Mouse (Mus musculus) left cerebral cortex, postnatal 25 days (tissue): ENCODE measurements around the gene Supt4a. TPM values are rescaled to one million over a fixed set of nuclear protein-coding genes. Genes with fewer than 3 reads are reported as not detected.

Source experiments
- DNase-seq, 2 experiments: peaks; one replicate each; pipeline ENCODE4 v3.0.0; 2022; ENCODE audit warnings: low spot score in 2 of 2, mixed read lengths in 1 of 2
- intact Hi-C: fragments of 180-260 bp; cut with DNase I; formaldehyde crosslinking; loops from one replicate; pipeline ENCODE4 v1.15.1; 2025
- total RNA-seq, 2 experiments: library from RNA; stranded (reverse); gene quantifications; 2 replicates each; pipeline ENCODE4 v1.2.3; 2021

Gene Supt4a
- total RNA-seq, 2 experiments from 2014 or later: 69.9 to 86.3 TPM

DNA sequence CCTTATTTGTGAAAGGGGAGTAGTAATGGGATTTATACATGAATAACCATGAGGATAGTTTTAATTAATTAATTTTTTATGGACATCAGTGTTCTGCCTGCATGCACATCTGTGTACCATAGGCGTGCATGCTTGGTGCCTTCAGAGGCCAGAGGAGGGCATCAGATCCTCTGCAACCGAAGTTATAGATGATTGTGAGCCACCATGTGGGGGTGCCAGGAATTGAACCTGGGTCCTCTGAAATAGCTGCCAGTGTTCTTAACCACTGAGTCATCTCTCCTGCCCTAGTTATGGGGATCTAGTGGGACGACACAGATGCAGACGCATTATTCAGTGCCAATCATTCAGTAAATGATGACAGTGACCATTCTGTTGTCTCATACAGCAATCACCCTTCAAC, 14.5 kb upstream of the Supt4a start:
- intact Hi-C loops: no loop called here

DNA sequence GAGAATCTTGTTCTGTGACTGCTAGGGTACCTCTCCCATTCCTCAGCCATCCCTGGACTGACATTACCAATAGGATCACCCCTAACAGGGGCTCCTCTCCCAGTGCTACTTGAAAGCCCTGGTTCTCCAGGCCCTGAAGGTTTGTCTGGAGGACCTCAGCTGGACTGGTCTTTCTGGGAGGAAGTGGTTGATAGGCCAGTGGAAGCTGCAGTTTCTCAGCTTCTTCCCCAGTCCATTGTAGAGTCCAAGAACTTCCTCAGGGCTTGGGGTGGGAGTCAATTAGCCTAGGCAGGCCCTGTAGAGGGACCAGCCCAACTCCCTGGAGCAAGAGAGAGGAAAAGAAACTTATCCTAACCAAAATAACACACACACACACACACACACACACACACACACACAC, 11.8 kb upstream of the Supt4a start:
- intact Hi-C loops: no loop called here
- no peak for DNase-seq

More for the DNA sequence above, 14.5 kb upstream of the Supt4a start:
- no peak for DNase-seq

DNA sequence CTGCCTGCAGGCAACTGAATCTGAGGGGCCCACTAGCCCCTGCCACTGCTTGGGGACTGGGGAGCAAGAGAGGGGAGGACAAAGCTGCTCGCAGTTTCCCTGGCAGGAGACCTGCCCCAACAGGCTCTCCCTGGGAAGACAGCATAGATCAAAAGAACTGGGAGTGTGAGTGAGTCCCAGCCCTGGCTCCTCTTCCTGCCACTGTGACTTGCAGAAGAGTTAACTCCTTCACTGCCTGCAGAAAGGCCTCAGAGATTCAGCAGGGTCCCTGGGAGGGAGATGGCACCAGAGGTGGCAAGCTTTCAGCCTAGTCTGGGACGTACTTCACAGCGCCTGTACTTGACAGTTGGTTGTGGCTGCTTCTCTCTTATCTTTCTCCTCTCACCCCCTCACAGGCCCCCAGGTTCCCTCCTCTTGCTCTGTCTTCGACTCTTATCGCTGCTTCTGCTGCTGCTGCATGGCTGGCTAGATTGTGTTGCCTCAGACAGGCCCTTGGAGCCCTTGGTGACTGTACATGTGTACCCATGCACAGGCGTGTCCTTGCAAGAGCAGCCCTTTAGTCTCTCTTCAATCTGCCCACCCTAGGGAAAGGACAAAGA, 11.3 kb upstream of the Supt4a start:
- no peak for DNase-seq
- intact Hi-C loops: no loop called here

DNA sequence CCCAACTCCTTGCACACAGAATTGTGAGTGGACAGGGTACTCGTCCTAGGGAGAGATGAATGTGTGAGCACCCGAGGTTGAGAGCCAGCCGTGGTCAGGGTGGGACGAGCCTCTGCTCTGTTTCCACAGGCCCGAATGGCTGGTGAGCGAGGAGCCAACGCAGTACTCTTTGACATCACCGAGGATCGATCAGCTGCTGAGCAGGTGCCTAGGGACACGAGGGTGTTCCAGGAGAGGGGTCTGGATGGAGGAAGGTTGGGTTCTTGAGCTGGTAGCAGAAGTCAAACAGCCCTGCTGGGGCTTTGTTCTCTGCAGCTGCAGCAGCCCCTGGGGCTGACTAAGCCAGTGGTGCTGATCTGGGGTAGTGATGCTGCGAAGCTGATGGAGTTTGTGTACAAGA, 10.3 kb upstream of the Supt4a start:
- intact Hi-C loops: no loop called here
- no peak for DNase-seq

DNA sequence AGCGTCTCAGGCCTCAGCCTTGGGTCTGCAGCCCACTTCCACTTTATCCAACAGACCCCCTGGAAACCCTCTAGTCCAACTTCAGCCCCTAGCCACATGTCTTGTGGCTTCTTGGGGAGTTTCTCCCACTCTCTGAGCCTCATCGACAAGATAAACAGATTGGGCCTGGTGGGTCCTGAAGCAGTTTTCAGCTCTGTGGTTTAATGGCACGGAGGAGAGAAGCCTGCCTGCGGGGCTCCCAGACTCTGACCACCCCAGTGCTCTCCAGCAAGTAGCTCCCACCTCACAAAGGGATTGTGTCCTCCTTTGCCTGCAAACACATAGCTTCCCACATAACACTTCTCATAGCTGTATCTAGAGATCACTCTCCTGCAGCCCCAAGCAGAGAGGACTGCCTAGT, 9.9 kb upstream of the Supt4a start:
- intact Hi-C loops: no loop called here
- DNase-seq: no peak

DNA sequence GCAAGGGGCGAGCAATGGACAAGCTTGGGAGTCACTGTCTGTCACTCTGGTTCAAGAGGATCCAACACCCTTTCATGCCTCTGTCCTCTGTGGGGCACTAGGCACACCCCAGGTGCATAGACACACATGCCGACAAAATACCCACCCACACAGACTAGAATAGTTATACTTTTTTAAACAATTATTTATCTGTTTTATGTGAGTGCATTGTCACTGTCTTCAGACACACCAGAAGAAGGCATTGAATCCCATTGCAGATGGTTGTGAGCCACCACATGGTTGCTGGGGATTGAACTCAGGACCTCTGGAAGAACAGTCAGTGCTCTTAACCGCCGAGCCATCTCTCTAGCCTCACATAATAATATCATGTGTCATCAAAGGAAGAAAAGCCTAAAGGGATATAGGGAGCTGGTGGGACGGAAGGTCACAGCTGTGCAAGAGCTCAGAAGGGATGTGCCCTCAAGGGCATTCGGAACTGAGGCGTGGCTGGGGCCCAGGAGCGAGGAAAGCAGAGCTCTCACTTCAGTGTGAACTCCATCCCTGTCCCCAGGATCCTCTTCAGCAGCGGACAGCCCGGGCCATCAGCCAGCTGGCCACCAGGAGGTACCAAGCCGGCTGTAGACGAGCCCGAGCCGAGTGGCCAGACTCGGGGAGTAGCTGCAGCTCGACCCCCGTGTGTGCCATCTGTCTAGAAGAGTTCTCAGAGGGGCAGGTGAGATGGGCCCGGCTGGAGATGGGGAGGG, 8.3 kb upstream of the Supt4a start:
- intact Hi-C loops: no loop called here
- no peak for DNase-seq

DNA sequence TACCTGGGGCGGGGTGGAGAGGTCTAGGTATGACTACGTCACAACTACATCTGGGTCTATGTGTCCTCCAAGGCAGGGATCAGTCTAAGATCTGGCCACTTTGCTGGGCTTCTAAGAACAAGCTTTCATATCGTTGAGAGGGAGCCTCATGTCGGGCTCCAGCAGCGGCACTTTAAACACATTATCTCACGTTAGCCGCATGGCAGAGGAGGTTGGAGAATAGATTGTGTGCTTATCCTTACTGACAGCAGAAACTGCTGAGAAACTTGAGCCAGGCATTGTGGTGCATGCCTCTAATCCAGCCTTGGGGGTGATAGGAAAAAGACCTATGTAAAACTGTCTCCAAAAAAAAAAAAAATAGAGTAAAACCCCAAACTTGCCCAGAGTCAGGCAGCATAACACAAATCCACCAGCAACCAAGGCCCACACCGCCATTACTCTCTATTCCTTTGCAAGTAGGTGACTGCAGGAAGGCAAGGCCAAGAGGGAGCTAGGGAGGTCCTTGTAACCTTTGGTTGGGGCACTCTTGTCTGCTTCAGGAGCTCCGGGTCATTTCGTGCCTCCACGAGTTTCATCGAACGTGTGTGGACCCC, 7.7 kb upstream of the Supt4a start:
- no peak for DNase-seq
- intact Hi-C loops: no loop called here

DNA sequence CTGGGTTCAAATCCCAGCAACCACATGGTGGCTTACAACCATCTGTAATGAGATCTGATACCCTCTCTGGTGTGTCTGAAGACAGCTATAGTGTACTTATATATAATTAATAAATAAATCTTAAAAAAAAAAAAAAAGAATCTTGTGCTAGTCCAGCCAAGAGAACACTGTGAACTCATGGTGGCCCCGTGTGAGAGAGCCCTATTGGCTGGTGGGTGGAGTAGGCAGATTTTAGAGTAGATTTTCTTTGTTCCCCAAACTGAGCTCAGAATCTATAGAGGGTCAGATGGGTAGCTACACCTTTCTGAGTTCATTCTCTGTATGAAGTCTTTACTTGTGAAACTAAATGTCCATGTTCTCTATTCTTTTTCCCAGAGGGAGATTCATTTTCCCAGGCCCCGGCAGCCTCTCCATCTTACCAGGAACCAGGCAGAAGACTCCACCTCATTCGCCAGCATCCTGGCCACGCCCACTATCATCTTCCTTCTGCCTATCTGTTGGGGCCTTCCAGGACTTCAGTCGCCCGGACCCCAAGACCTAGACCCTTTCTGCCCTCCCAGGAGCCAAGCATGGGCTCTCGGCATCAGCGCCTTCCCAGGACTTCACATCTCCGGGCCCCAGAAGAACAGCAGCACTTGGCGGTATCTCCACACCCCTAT, 6.6 kb upstream of the Supt4a start:
- intact Hi-C loops: no loop called here

DNA sequence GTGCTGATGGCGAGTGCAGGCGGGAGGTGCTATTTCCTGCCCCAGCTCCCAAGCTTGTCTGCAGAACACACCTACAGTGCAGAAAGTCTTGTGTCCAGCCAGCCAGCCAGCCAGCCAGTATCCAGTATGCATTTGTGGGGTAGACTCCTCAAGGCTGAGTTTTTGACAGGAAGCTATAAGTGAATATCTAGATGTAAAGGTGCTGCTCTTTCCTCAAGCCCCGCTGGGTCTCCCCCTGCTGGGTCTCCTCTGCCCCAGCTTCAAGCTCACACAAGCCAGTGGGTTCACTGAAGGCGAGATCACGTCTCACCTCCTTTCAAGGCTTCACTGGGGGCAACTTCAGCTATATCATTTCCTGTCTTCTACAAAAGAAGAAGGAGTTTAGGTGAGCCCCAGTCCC, 3.0 kb upstream of the Supt4a start:
- no peak for DNase-seq
- intact Hi-C loops: no loop called here

More for the DNA sequence above, 6.6 kb upstream of the Supt4a start:
- DNase-seq: no peak

DNA sequence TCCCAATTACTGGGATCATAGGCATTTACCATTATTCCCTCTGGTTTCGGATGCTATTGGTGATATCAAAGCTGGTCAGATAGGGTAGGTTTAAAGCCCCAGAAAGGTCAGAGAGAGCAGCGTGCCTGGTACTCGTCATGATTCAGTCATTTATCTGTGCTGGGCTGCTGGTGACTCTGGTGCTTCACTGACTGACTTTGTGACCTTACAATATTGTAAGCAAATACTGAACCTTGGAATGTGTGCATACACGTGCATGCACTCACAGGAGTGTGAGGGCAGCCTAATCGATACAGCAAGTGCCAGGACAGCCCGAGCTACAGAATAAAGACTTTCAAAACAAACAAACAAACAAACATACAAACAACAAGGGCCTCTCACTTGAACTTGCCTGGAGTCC, 1.7 kb upstream of the Supt4a start:
- intact Hi-C loops: loop anchor here (2.0 kb wide), 1 partner anchor 27 kb away; no protein-coding TSS in a partner anchor
- DNase-seq: no peak

DNA sequence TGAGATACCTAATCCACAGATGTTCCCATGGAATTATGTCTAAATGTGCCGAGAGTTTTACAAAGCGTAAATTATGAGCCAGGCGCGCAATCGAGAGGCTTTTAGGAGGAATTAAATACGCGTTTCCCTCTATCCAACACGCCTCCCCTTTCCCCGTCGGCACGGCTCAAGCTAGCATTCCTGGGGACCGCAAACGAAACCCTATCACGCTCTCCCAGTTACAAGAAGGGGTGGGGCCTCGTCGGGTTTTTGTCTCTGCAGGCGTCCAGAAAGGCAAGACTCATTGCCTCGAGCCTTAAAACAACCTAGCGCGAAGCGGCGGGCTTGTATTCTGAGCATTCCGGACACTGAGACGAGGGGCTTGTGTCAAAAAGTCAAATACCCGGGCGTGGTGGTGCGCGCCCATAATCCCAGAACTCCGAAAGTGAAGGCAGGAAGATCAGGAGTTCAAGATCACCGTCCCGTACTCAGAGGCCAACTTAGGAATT, 661 bp upstream of the Supt4a start:
- DNase-seq: peak in 1 of 2 experiments; percentile 48
- intact Hi-C loops: loop anchor here (1.0 to 2.0 kb wide), 2 partner anchors 26 to 74 kb away; partner anchors contain the start of gene Rnf43

DNA sequence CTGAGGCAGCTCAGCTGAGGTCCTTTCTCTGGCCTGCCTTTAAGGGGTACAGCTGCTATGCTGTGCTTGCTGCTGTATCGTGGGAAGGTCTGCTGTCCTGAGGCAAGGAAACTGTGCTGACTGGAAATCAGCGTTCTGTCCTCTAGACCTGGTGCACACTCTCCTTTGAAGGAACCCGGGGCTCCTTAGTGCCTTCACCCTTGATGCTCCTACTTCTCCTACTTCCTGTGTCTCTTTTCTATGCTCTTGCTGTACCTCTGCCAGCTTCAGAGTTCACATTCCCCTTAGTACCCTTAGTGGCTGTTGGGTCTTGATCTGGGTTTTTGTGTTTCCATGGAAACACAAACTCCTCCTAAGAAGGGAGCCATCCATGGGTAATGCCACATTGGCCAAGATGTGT, 6.3 kb downstream of the Supt4a start:
- no peak for DNase-seq
- intact Hi-C loops: no loop called here

DNA sequence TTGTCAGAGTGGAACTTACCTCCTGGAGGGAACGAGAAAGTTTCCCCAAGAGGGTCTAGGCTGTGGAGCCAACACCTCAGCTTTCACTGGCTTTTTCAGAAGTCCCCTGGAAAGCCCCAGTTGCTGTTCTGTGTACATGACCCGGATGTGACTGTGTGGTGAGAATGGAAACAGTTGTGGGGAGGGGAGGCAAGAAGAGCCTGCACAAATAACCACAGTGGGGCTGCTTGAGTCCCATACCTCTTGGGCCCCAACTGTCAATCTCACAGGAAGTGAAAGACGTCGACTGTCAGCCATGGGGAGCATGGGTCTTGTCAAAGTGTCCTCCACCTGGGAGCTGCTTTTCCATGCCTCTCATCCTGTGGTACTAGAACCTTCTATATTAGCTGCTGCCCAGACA, 7.6 kb downstream of the Supt4a start:
- no peak for DNase-seq
- intact Hi-C loops: no loop called here

DNA sequence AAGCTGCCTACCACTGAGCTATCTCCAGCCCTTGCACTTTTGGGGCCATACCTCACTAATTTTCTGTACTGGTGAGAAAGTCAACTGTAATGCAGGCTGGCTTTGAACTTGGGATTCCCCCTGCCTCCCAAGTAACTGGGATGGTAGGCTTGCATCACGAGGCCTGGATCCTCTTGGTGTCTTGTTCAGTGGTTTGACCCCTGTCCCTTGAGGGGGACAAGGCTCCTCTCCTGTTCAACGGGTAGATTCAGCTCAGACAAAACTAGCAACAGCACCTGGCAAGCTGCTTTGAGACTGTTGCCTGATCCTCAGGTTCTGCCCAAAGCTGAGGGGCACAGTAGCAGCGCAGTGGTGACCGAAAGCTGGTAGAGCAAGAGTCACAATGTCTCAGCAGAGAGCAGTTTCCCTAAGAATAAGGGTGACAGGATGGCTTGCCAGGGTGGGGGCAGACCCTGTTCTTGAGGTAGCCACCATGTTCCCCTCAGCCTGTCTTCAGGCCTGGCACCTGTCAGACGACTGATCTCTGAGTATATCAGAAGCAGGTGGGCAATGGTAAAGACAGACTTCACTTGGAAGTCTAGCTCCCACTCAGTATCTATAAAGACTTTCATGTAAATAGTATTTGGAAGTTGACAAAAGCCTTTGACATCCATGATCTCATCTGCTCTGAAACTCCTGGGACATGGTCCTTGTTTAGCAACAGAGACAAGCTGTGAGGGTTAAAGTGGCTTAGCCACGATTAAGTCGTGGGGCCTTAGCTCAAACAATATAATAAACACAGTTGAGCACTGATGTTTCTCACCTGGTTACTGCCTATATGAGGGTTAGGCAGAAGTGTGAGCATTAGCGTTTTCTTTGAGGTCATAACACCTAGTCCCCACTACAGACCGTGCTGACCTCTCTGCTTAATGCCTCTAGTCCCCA, 8.5 kb downstream of the Supt4a start:
- DNase-seq: no peak
- intact Hi-C loops: no loop called here

DNA sequence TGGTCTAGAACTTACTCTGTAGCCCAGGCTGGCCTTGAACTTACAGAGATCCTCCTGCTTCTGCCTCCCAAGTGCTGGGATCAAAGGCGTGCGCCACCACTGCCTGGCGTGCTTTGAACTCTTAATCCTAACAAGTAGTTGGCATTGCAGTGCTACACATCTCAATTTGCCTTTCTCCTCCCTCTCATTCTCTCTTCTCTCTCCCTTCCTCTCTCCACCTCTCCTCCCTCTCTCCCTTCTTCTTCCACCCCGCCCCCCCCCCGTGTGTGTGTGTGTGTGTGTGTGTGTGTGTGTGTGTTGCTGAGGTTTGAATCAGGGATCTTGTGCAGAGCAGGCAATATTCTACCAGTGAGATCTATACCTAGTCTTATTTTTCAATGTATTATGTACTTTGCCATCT, 10.0 kb downstream of the Supt4a start:
- DNase-seq: no peak
- intact Hi-C loops: no loop called here

DNA sequence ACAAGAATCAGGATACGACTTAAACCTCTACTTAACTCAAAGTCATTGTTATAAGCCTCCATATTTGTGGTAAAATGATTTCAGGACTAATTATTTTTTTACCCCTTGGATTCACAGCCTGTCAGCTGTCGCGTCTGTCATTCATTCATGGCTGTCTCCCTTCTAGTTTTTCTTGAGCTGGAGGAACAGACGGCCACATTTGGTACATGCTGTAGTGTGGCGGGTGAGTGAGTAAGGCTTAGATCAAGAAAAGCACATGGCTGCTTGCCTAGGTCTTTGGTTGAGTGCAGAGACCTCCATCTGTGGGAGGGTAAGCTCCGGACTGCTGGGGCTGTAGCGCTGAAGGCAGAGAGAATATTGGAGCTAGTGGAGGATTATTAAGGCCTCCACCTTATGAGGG, 10.4 kb downstream of the Supt4a start:
- intact Hi-C loops: no loop called here
- no peak for DNase-seq

DNA sequence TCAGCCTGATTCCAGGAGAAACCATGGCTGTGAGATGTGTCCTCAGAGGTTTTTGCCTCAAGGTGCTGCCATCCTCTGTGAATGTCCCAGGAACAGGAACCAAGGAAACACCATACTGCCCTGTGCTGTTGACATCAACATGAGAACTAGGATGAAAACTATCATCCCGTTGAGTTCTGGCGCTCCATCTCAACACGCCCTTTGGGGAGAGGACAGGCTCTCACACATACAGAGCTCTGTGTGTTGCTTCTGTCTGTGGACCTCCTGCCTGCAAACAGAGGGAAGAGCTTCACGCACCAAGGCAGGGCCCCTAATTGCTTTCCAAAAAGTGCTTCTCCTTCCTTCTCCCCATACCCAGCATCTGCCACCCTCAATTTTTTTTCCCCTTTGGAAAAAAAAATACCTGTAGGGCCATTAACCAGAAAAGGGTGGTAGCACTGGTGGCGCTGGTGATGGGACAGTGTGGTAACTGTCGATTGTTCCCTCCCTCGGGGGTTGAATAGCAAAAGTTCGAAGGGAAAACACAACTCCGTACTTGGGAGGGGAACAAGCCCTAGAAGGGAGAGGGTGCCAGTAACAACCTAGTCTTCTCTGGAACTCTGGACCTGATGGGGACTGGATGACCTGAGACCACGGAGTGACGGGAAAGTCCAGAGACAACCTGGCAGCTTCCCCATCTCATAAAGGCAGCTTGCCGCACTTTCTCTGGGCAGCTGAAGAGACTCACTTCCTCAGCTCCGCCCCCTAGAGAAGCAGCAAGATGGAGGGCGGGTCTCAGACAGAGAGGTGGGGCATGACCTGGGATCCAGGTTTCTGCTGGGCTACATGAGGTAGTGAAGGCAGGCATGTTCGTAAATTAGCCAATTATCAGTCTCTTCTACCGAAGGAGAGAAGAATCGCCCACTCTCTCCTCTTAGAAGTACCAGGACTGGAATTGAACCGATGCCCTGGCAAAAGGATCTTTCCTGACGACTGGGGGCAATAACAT, 11.1 kb downstream of the Supt4a start:
- no peak for DNase-seq
- intact Hi-C loops: no loop called here
